Mouse (Mus musculus): ENCODE data around the gene Ficd.

GRCm38 (mm10) chr5:113727238-113727637 lies 8.4 kb upstream of the Ficd start:
- TF ChIP-seq POLR2A (IDR thresholded peaks at IDR 0.05; ENCODE audit: control insufficient read depth, extremely low read depth, insufficient read depth, low read length, poor library complexity) (no peak), CTCF (IDR thresholded peaks at IDR 0.05; ENCODE audit: borderline replicate concordance, control insufficient read depth, extremely low read depth, insufficient read depth, low read length, poor library complexity) (no peak)
